Mouse (Mus musculus) layer of hippocampus, adult 2 months (tissue): ENCODE measurements around the gene Ltc4s. TPM values are rescaled to one million over a fixed set of nuclear protein-coding genes. Genes with fewer than 3 reads are reported as not detected.

ENCODE experiments used
- DNase-seq, 2 experiments: peaks; one replicate each; pipeline ENCODE4 v3.0.0; 2022; ENCODE audit warnings: low spot score in 2 of 2
- H3K27ac ChIP-seq: fragments of 200-600 bp; 2 replicates; pipeline ENCODE4 v1.8.1; 2022
- H3K4me3 ChIP-seq: fragments of 200-600 bp; 2 replicates; pipeline ENCODE4 v1.8.1; 2022; ENCODE audit warnings: mild to moderate bottlenecking
- CTCF ChIP-seq: fragments of 200-600 bp; conservative IDR thresholded peaks from 2 replicates; pipeline ENCODE4 v1.8.1; 2022; ENCODE audit warnings: antibody characterized with exemption, mild to moderate bottlenecking, moderate library complexity
- total RNA-seq, 2 experiments: library from RNA; stranded (reverse); gene quantifications; 2 replicates each; pipeline ENCODE4 v1.2.3; 2021

Gene Ltc4s
- total RNA-seq, 2 experiments from 2014 or later: 6.8 to 9.3 TPM

DNA sequence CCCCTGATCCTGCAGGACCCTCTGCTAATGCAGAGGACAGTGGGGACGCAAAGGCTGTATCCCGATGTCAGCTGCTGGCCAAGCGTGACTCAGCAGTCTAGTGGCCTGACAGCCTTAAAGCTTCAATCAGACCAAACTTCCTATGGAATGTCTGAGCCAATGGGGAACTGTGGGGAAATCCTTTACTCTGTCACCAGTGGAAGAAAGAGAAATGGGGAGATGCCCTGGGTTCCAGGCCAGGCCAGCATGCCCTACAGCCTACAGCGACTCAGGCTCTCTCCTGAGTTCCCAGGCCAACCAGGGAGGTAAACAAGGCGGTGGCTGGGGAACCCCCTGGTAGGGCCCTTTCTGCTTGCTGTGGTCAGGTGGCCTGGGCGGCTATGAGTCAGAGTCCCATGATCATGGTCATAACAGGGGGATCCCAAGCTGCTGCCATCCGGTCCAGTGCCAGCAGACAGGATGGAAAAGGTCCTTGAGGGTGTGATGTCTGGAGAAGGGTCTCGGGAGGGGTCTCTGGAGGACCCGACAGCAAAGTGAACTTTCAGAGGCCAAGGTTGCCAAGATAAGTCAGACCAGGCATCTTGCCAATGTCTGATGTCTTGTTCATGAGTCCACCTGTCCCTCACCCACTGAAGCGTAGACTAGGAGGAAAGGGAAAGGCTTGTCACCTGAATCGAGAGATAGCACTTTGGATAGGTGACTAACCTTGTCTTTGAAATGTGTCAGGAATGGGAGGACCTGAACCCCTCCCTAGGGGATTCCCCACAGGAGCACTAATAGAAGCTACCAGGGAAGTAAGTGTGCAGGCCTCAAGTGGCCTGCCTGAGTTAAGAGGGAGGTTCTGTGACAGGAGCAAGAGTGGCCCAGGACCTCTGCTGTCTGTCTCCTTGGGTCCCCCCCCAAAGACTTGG, 25.3 kb downstream of the Ltc4s start:
- peak in 1 of 2 experiments; percentile 67 for DNase-seq
- TF ChIP-seq CTCF: no peak
- peak overlapping the region; percentile 37 for H3K4me3 ChIP-seq
- peak overlapping the region; percentile 87 for H3K27ac ChIP-seq

- no peak for DNase-seq
- no peak for TF ChIP-seq CTCF
- H3K27ac ChIP-seq: peak overlapping the region; percentile 87
- H3K4me3 ChIP-seq: peak overlapping the region; percentile 24
Observed at GRCm38 (mm10) chr11:50212060-50212739, 26.2 kb downstream of the Ltc4s start.

- TF ChIP-seq CTCF: no peak
Observed at GRCm38 (mm10) chr11:50211322-50212059, 26.9 kb downstream of the Ltc4s start.

DNA sequence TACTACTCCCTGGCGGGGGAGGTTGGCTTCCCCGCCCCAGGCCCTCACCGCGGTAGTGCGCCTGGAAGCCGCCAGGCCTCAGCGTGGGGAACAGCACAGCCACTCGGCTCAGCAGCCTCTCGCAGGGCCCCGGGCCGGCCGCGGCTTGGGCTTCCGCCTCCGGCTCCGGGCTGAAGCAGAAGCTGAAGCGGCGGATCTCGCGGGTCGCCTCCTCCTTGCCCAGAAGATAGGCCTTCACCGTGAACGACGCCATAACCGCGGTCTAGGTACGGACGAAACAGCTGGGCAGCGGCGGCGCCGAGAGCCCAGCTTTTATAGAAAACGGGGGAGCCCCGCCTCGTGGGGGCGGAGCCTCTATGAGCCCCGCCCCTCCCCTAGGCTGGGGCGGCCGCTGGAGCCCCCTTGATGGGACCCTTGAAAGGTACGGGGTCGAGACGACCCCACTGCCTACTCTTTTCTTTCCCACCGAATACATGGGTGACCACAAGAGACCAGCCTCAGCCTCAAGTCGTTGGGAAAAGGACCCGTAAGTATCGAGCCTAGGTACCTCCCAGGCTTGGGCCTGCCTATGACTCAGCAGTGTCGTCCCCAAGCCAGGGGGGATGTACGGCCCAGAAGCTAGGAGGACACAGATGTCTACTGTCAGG, 27.8 kb downstream of the Ltc4s start, which contains the start of the genes Sqstm1 and Mgat4b:
Gene Sqstm1, minus strand, starts transcription at position 323 of the 647 bp plus-strand sequence.
Gene Mgat4b, plus strand, starts transcription at position 386 of the 647 bp plus-strand sequence.
- Histone ChIP-seq H3K4me3 (peak within 1 kb of the TSS; percentile 100), H3K27ac (peak within 1 kb of the TSS; percentile 100)
- TF ChIP-seq CTCF: peak; percentile 36; the same call in 1 of the 2 replicates
- DNase-seq: peak; percentile 67 to 83

More at GRCm38 (mm10) chr11:50211322-50212059, 26.9 kb downstream of the Ltc4s start:
- Histone ChIP-seq H3K27ac (peak overlapping the region; percentile 100), H3K4me3 (peak overlapping the region; percentile 100)
- no peak for DNase-seq

DNA sequence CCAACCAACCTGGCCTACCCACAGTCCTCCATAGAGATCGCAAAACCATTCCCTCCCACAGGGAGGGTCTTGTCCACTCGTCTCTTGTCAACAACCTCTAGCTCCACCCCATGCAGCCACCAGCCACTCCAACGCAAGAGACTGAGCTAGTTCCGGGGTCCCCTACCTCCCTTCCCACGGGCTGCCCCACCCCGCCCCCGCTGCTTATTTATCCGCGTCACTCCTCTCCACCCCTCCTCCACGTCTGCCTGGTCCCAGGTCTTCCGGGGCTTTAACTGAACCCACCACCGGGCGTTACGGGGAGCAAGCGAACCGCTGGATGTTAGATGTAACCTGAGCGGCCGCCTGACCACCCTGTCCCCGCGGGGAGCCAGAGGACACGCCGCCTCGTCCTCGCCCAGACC, 28.3 kb downstream of the Ltc4s start:
- peak; percentile 84 to 91 for DNase-seq
- Histone ChIP-seq H3K4me3 (peak overlapping the region; percentile 100), H3K27ac (peak overlapping the region; percentile 100)
- TF ChIP-seq CTCF: no peak

DNA sequence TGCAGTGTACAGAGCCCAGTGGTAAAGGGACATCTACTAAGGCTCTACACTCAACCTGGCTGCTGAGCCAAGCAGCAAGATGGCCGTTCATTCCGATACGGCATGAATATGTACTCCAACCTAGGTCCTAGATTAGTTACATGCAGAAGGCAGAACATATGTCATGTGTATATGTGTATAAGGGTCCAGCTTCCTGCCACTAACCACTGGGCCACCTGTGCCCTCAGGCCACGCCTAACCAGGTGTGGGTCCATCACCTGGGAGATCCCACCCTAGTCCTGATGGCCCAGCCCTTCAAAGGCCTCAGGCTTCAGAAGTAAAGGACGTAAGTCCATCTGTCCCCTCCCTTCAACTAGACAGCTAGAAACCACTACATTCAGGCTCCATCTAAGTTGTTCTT, 30.4 kb downstream of the Ltc4s start:
- H3K4me3 ChIP-seq: peak overlapping the region; percentile 32; the same call in 1 of the 2 replicates
- no peak for TF ChIP-seq CTCF
- no peak for DNase-seq
- no peak overlapping the region for H3K27ac ChIP-seq

GRCm38 (mm10) chr11:50207344-50207743, 31.1 kb downstream of the Ltc4s start:
- no peak for DNase-seq
- TF ChIP-seq CTCF: no peak
- no peak overlapping the region for H3K27ac ChIP-seq
- H3K4me3 ChIP-seq: no peak overlapping the region

GRCm38 (mm10) chr11:50206037-50206436, 32.4 kb downstream of the Ltc4s start:
- no peak for DNase-seq
- no peak for TF ChIP-seq CTCF
- Histone ChIP-seq H3K4me3 (no peak overlapping the region), H3K27ac (peak overlapping the region; percentile 6; the same call in 1 of the 2 replicates)

- no peak for TF ChIP-seq CTCF
- Histone ChIP-seq H3K27ac (peak overlapping the region; percentile 6; the same call in 1 of the 2 replicates), H3K4me3 (no peak overlapping the region)
- DNase-seq: no peak
Observed at GRCm38 (mm10) chr11:50205434-50205833, 33.0 kb downstream of the Ltc4s start.

DNA sequence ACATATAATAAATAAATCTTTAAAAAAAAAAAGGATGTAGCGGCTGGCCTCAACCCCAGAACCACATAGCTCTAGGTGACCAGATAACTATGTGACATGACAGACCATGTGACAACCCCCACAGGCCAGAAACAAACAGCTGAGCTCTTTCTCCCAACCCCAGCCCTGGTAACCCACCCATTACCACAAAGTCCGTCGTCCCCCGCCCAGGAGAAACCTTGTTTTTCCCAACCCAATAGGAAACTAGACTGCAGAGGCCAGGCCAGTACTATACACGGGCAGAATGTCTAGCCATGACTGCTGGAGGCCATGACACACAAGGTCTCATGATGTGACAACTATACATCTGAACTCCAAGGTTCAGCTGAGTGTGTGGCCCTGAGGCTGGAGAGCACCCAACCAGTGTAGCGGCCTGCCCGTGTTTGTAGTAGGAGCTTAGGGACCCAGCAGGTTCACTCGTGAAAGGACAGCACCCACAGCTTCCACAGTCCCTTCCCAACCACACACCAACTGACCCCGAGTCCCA, 35.1 kb downstream of the Ltc4s start:
- DNase-seq: no peak
- H3K27ac ChIP-seq: no peak overlapping the region
- H3K4me3 ChIP-seq: no peak overlapping the region
- no peak for TF ChIP-seq CTCF

DNA sequence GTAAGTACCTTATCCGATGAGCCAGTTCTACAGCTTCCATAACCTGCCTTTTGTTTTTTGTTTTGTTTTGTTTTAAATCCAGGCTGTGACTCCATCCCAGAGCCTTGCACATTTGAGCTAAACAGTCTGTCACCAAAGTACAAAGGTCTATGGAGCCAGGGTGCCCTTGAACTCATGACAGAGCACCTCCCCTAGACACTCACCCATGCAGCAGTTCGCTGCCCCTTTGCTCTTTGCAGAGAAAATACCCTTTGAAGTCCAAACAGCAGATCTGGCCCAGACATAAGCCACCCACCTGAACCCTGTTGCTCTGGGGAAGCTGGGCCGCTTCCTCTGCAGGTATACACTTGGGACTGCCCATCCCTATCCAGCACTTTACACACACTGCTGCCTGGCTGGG, 36.8 kb downstream of the Ltc4s start:
- TF ChIP-seq CTCF: no peak
- H3K4me3 ChIP-seq: no peak overlapping the region
- no peak for DNase-seq
- H3K27ac ChIP-seq: no peak overlapping the region

DNA sequence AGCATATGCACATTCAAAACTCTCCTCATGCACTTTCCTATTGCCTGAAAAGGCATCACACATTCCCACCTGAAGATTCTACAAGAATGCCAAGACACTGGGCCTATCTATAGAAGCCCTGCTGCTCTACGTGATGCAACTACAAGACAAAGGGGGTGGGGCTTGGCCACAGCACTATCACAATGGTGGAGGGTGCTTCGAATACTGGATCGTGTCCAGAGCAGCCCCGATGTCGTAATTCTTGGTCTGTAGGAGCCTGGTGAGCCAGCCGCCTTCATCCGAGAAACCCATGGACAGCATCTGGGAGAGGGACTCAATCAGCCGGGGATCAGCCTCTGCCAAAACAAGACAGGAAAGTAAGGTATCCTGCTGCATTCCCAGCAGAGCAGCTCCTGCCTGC, 37.8 kb downstream of the Ltc4s start:
- TF ChIP-seq CTCF: no peak
- H3K27ac ChIP-seq: peak overlapping the region; percentile 9; the same call in 1 of the 2 replicates
- DNase-seq: no peak
- no peak overlapping the region for H3K4me3 ChIP-seq
